15 mouse cellular contexts compared by ENCODE assay signal in genomic region chr7:134842751-134843150, GRCm38 (mm10).
"Had no signal": no experiment of that assay in that cellular context is flagged by ENCODE, and none has a peak within 500 bp of the region (broad histone marks: within the 10 kb centered on the region; RNA-seq: fewer than 3 reads in every experiment).

No protein-coding gene starts in this region.

- H3K27ac ChIP-seq: left cerebral cortex, adult 2 months; limb, embryonic 12.5 days; liver, embryonic 13.5 days; macrophage; midbrain, embryonic 12.5 days; stomach, embryonic 15.5 days had no signal

- H3K4me3 ChIP-seq: left cerebral cortex, adult 2 months; limb, embryonic 12.5 days; liver, embryonic 13.5 days; megakaryocyte, embryonic 14.5 days; midbrain, embryonic 12.5 days; stomach, embryonic 15.5 days had no signal

- H3K4me1 ChIP-seq: limb, embryonic 12.5 days; liver, embryonic 13.5 days; midbrain, embryonic 12.5 days; stomach, embryonic 15.5 days had no signal

- H3K9me3 ChIP-seq: limb, embryonic 12.5 days; liver, embryonic 13.5 days; megakaryocyte, embryonic 14.5 days; midbrain, embryonic 12.5 days; stomach, embryonic 15.5 days had no signal

- H3K4me2 ChIP-seq: limb, embryonic 12.5 days; liver, embryonic 13.5 days; midbrain, embryonic 12.5 days; stomach, embryonic 15.5 days had no signal

- ATAC-seq: liver, postnatal 0 days; midbrain, embryonic 16.5 days had no signal

- DNase-seq: kidney, adult 8-10 months; kidney, postnatal 25 days; liver; liver, embryonic 13.5 days; liver, postnatal 0 days; right cerebral cortex, postnatal 14 days; thymus, adult 2 months; thymus, postnatal 25 days had no signal

- H3K9ac ChIP-seq: limb, embryonic 12.5 days; liver, embryonic 13.5 days; liver, postnatal 0 days; midbrain, embryonic 12.5 days; stomach, embryonic 15.5 days had no signal

- H3K36me3 ChIP-seq: liver, embryonic 13.5 days; midbrain, embryonic 12.5 days; stomach, embryonic 15.5 days had no signal

- H3K27me3 ChIP-seq: limb, embryonic 12.5 days; liver, embryonic 13.5 days; megakaryocyte, embryonic 14.5 days; midbrain, embryonic 12.5 days; stomach, embryonic 15.5 days had no signal
